Mouse (Mus musculus): ENCODE results near the gene Banf2.

Banf2 gene

GRCm38 (mm10) chr2:144026456-144026855 lies 6.4 kb upstream of the Banf2 start:
- DNase-seq = no peak

GRCm38 (mm10) chr2:144030791-144031190 lies 2.1 kb upstream of the Banf2 start:
- DNase-seq = no peak

- no peak for DNase-seq
Measured at GRCm38 (mm10) chr2:144044726-144045125, 11.9 kb downstream of the Banf2 start.

GRCm38 (mm10) chr2:144045756-144046560 lies 13.1 kb downstream of the Banf2 start:
- no peak for DNase-seq

- DNase-seq = no peak
Measured at GRCm38 (mm10) chr2:144046916-144047315, 14.1 kb downstream of the Banf2 start.

GRCm38 (mm10) chr2:144050146-144050680 lies 17.4 kb downstream of the Banf2 start:
- no peak for DNase-seq

GRCm38 (mm10) chr2:144050861-144051260 lies 18.0 kb downstream of the Banf2 start:
- DNase-seq = no peak

- DNase-seq = no peak
Measured at GRCm38 (mm10) chr2:144052410-144053065, 19.7 kb downstream of the Banf2 start.

GRCm38 (mm10) chr2:144057735-144058134 lies 24.9 kb downstream of the Banf2 start:
- no peak for DNase-seq

GRCm38 (mm10) chr2:144061701-144062100 lies 28.8 kb downstream of the Banf2 start:
- no peak for DNase-seq

GRCm38 (mm10) chr2:144065499-144065898 lies 32.6 kb downstream of the Banf2 start:
- DNase-seq = no peak

GRCm38 (mm10) chr2:144069663-144070062 lies 36.8 kb downstream of the Banf2 start:
- DNase-seq = no peak

GRCm38 (mm10) chr2:144070479-144070878 lies 37.6 kb downstream of the Banf2 start:
- DNase-seq = no peak

GRCm38 (mm10) chr2:144072642-144073041 lies 39.8 kb downstream of the Banf2 start:
- DNase-seq = no peak

GRCm38 (mm10) chr2:144074059-144074458 lies 41.2 kb downstream of the Banf2 start:
- no peak for DNase-seq

- no peak for DNase-seq
Measured at GRCm38 (mm10) chr2:144076625-144077024, 43.8 kb downstream of the Banf2 start.

- no peak for DNase-seq
Measured at GRCm38 (mm10) chr2:144078897-144079296, 46.0 kb downstream of the Banf2 start.

GRCm38 (mm10) chr2:144086183-144086847 lies 53.5 kb downstream of the Banf2 start:
- no peak for DNase-seq

GRCm38 (mm10) chr2:144087899-144088584 lies 55.2 kb downstream of the Banf2 start:
- DNase-seq = no peak

GRCm38 (mm10) chr2:144092767-144093166 lies 59.9 kb downstream of the Banf2 start:
- no peak for DNase-seq

- DNase-seq = no peak
Measured at GRCm38 (mm10) chr2:144094721-144095120, 61.9 kb downstream of the Banf2 start.

GRCm38 (mm10) chr2:144101463-144101961 lies 68.7 kb downstream of the Banf2 start:
- DNase-seq = no peak

GRCm38 (mm10) chr2:144107374-144107773 lies 74.5 kb downstream of the Banf2 start:
- DNase-seq = no peak

All from thymus, adult 18-20 months (tissue).